Mouse (Mus musculus): Measurements from ENCODE around the gene Myh7.
"Not testable (repeated sequence)": the region's sequence is repeated elsewhere in the genome, so short reads cannot be mapped to it uniquely, and the experiment has no call there.

Myh7 gene

DNA sequence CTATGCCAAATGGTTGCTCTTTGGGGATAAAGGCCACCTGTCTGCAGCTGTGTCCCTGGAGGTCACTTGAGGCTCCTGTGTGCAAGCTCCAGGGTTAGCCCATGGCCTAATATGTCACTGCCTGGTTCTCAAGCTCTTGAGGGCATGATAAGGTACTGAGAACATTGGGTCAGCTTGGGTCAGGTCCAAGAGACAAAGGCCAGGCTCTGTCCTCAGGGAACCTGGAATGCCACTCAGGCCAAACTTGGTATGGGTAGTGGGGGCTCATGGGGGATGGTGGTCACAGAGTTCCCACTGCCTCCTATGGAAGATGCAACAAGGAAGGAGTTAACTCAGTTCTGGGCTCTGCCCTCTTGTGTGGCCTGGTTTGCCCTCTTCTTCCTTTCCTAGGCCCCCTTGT lies 26.1 kb downstream of the Myh7 start:
- no peak for DNase-seq (ENCODE audit: low spot score in 2 of 2)

DNA sequence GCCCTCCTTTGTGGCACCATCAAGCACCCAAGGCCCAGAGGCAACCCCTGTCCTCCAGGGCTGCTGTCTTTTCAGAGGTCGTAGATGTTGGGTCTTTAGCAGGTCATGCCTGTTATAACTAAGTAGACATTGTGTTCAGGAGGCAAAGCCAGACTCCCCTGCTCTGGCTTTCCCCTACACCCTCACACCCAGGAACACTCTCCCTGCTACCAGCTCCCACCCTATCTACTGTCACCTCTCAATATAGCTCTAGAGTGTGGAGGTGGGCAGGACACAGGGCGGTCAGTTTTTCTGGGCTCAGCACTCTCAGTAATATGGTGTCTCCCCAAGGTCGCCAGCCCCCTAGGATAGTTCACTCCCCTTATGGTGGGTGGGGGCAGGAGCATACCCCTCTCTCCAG lies 26.6 kb downstream of the Myh7 start:
- no peak for DNase-seq (ENCODE audit: low spot score in 2 of 2)

DNA sequence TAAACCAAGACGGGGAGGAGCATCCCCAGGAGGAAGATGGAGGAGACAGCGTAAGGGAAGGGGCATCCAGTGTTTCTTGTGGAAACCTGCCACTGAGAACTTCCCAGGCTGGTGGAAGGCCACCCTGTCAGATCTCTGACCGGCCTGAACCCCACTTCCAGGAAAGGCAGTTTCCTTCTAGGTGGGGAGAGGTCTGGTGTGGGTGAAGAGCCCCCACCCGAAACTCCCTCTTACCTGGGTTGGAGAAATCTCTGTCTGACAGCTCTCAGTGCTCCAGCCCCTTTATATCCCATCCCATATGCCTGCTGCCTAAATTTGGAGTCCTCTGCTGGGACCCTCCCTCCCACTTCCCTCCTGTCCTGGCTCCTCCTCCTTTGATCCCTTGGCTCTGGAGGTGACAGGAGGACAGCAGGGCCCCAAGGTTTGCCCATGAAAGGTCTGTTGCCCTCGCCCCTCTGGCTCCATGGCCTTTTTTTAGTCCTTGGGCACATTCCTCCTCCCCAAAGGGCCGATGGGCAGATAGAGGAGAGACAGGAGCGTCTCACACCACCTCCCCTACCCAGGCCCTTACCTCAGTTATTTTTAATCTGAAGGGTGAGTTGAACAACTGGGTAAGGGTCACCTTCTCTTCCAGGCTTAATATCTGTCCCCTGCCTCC lies 28.0 kb downstream of the Myh7 start, which contains the start of gene Myh6:
TSS of gene Myh6 (minus strand) at position 608 of the 658 bp plus-strand sequence.
- no peak for DNase-seq (ENCODE audit: low spot score in 2 of 2)

DNA sequence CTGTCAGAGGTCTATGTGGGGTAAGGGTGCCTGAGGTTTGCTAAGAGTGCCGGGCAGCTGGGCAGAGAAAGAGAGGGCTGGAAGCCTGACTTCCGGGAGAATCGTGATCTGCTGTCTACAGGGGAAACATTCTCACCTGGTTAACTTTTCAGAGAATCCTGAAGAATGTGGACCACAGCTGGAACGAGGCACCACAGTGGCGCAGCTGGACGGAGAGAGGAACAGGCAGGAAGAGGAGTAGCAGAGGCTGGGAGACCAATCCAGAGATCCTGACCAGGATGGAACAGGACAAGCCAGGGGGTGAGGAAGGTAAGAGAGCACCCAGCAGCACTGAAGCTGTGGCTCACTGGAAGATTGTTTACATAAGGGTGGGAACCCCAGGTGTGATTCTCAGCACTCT lies 28.8 kb downstream of the Myh7 start:
- no peak for DNase-seq (ENCODE audit: low spot score in 2 of 2)

DNA sequence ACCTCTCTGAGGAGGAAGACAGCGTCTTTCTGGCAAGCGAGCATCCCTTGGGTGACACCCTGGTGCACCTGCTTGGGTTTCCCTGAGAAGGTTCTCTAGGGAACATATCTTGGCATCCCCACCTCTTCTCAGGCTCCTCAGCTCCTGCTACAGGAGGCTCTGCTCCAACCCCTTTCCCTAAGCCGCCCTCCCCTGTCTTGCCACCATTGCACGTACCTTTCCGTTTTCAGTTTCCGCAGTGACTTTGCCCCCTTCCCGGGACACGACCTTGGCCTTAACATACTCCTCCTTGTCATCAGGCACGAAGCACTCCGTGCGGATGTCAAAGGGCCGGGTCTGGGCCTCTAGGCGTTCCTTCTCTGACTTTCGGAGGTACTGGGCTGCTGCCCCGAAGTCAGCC lies 29.4 kb downstream of the Myh7 start:
- no peak for DNase-seq (ENCODE audit: low spot score in 2 of 2)

DNA sequence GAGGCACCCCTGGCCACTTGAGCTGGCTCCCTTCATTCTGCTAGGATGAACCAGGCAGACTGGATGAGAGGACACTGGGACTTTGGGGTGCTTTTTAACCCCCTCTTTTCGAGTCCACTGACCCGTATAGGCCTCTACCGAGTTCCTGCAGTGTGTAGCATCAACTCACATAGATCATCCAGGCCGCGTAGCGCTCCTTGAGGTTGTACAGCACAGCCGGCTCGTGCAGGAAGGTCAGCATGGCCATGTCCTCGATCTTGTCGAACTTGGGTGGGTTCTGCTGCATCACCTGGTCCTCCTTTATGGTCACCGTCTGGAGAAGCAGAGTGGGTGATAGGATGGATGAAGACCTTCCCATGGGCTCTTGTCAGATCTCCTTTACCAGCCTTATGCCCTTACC lies 30.7 kb downstream of the Myh7 start:
- no peak for DNase-seq (ENCODE audit: low spot score in 2 of 2)

DNA sequence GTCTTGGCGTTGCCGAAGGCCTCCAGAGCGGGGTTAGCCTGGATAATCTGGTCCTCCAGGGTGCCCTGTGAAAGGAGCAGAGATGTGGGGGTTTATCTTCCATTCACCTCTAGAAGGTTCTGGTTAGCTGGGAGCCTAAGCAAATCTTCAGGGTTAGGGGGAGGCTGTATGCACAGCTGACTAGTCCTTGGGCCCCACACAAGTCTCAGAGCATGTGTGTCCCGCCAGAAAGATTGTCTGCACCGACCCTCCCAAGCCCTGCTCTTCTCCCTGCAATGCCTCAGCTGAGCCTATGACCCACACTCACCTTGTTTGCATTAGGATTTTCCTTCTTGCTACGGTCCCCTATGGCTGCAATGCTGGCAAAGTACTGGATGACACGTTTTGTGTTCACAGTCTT lies 31.7 kb downstream of the Myh7 start:
- DNase-seq (ENCODE audit: low spot score in 2 of 2): no peak

DNA sequence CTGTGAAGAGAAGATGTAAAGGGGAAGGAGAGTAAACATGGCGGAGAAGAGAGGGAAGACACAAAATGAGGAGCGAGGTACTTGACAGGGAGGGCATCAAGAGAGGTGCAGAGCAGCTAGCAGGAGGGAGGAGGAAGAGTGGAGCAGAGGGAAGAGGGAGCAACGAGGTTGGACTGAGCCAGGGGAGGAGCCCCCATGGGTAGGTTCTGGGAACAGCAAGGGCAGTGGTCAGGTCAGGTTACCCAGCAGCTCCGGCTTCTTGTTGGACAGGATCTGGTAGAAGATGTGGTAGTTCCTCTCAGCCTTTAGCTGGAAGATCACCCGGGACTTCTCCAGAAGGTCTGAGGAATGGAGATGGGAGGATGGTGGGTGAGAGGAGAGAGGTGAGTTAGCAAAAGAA lies 32.9 kb downstream of the Myh7 start:
- DNase-seq (ENCODE audit: low spot score in 2 of 2): no peak

DNA sequence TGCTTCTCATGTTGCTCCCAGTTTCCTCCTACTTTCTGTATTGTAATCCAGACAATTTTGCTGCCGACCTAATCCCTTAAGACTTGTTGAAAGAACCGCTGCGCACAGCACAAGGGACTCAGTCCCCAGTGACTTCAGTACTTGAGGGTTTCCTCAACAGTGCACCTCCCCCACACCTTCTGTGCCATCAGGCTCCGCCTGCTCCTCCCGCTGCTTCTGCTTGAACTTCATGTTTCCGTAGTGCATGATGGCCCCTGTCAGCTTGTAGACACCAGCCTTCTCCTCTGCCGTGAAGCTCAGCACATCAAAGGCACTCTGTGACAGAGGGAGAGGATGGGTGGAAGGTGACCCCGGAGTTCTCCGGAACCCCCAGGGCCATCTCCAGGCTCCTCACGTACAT lies 33.7 kb downstream of the Myh7 start:
- no peak for DNase-seq (ENCODE audit: low spot score in 2 of 2)

DNA sequence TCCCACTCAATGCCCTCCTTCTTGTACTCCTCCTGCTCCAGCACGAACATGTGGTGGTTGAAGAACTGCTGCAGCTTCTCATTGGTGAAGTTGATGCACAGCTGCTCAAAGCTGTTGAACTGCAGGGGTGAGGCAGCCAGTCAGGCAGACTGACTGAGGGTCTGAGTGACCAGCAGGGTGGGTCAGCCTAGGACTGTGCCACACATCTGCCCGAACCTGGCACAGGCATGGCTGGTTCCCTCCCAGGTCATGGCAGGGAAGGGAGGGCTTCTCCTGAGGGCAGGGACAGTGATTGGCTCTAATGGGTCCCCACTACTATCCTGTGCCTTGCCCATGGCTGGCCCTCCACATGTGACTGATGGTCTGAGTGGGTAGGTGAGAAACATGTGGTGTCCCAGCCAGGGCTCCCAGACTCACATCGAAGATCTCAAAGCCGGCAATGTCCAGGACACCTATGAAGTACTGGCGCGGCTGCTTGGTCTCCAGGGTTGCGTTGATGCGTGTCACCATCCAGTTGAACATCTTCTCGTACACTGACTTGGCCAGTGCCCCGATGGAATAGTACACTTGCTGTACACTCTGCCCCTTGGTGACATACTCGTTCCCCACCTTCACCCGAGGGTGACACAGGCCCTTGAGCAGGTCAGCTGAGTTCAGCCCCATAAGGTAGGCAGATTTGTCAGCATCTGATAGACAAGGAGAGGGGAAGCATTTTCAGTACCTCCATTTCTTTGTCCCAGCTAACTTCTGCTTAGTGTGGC lies 34.4 kb downstream of the Myh7 start:
- not testable (repeated sequence) for DNase-seq (ENCODE audit: low spot score in 2 of 2)

DNA sequence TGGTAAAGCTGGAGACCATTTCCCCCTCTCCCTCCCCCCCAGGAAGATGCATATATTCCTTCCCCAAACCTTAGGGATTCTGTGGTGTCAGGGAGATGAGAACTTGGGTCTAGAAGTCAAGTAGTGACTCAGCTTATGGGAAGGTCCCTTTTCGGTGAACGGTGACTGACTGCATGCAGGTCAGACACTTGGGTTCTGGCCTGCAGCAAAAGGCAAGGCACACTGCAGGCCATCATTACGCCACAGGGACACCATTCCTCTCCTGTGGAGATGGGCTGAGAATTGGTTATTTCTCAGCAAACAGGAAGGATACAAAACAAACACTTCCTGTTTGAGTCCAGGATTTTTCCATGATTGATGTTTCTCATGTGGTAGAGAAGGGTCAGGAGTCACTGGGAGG lies 35.2 kb downstream of the Myh7 start:
- DNase-seq (ENCODE audit: low spot score in 2 of 2): no peak

DNA sequence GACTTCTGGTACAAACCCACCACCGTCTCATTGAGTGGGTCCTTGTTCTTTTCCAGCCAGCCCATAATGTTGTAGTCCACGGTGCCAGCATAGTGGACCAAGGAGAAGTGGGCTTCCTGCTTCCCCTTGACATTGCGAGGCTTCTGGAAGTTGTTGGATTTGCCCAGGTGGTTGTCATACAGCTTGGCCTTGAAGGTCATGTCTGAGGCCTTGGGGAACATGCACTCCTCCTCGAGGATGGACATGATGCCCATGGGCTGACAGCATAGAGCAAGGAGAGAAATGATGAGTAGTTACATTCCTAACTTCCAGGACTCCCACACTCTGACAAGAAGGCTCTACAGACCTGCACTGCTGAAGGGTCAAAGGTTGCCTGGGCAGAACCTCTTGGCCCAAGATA lies 35.9 kb downstream of the Myh7 start:
- no peak for DNase-seq (ENCODE audit: low spot score in 2 of 2)

DNA sequence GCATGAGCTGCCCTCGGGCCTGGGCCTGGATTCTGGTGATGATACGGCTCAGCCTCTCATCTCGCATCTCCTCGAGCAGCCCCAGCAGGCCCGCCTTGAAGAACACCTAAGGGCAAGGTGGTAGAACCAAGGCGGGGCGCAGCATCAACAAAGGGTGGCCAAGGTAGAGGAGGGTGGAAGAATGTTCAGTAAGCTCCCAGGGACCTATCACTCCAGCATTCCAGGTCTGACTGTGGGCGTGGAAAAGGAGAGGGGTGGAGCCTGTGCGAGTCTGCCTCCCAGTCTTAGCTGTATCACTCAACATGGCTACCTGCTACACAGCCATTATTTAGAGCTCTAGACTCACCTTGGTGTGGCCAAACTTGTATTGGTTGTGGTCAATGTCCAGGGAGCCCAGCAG lies 37.9 kb downstream of the Myh7 start:
- DNase-seq (ENCODE audit: low spot score in 2 of 2): no peak

DNA sequence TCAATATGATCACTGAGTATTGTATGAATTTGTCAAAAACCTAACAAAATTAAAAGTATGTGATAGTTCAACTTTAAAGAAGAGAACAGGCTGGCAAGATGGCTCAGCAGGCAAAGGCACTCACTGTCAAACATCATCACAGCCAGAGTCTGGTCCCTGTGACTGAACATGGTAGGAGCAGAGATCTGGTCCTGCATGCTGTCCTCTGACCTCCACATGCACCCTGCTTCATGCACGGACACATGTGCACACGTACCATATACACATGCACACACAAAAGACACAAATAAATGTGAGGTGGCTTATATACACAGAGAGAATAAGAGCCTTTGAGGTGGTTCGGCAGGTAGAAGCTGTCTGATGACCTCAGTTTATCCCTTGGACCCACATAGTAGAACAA lies 38.9 kb downstream of the Myh7 start:
- DNase-seq (ENCODE audit: low spot score in 2 of 2): no peak

DNA sequence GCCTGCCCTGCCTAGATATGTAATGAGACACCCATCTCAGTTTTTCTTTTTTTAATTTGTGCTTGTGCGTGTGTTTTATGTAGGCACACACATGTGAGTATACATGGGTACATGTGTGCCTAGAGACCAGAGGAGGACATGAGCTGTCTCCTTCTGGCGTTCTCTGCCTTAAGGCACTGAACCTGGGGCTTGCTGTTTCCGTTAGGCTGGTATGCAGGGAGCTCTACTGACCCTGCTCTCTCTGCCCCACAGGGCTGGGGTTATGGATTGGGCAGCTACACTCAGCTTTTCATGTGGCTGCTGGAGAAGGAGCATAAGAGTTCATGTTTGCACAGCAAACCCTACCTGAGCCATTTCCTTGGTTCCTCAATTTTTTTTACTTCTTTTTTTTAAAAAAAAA lies 40.0 kb downstream of the Myh7 start:
- DNase-seq (ENCODE audit: low spot score in 2 of 2): no peak

DNA sequence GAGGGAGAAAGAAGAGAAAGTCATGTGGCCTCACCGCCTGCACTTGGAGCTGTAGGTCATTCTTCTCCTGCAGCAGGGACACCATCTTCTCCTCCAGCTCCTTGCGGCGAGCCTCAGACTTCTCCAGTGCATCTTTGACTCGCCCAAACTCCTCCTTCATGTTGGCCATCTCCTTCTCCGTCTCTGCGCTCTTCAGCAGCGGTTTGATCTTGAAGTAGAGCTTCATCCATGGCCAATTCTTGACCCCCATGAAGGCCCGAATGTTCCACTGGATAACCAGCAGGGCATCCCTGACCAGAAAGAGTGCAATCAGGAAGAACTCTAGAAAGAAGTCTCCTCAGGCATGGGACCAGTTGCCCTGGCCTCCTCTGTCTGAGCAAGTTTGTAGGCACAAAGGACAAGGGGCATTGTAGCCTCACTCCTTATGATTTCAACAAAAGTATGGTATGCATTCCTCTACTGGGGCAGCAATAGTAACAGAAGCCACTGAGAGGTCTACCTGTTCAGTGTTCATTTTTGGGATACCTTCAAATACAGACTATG lies 40.7 kb downstream of the Myh7 start:
- DNase-seq (ENCODE audit: low spot score in 2 of 2): no peak

DNA sequence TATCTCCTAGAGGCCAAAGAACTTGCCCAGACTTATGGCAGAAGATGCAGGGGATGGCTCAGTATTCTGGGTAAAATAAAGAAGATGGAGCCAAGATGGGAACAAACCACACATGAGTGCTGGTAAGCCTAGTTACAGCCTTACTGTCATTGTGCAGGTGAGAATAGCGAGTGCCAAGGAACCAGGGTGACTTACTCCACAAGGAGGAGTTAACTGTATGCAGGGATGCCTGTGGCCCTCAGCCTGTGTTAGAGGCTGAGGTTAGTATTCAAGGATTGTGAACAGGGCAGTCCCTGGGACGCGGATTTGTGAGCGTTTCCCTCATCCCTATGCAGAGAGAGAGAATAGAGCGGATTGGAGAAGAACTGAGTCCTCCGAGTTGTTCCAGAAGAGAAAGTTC lies 42.8 kb downstream of the Myh7 start:
- no peak for DNase-seq (ENCODE audit: low spot score in 2 of 2)

DNA sequence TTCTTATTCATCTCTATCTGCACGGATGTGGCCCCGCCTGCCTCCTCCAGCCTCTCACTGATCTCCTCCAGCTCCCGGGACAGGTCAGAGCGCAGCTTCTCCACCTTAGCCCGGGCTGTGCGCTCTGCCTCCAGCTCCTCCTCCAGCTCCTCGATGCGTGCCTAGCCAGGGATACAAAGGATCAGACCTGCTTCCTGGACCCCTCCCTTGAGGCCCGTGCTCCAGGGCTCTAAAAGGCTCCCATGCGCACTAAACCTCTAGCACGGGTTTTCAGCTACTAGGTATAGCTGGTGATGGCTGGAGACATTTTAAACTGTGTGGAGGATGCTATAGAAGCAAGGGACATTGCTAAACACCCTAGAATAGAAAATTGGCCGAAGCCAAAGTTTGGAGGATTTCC lies 43.9 kb downstream of the Myh7 start:
- no peak for DNase-seq (ENCODE audit: low spot score in 2 of 2)

DNA sequence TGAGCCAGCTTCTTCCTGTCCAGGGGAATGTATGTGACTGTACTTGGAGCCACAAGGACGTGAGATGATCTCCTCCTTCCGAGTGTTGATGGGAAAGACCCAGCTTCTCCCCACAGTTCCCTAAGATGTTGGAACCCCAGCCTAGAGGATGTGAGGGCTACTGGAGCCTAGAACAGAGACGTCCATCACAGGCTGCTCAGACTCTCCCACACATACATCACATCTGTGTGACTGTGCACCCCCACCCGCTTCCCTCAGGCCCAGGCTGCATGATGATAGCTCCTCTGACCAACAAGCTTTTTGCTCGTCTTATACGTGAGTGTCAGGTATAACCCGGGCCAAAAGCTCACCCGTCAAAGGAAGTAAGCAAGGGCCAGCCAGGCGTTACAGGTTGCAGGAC lies 45.6 kb downstream of the Myh7 start:
- no peak for DNase-seq (ENCODE audit: low spot score in 2 of 2)

DNA sequence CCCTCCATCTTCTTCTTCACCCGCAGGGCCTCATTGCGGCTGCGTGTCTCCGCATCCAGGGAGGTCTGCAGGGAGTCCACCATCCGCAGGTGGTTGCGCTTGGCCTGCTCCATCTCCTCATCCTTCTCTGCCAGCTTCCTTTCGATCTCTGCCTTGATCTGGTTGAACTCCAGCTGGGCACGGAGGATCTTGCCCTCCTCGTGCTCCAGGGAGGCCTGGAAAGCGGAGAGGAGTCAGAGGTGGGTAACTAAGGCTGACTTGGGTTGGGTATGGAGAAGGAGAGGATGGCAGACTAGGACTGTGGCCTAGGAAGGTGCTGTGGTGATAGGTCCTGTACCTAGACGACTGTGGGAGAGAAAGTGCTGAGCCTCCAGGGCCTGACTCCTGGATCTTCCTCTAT lies 47.4 kb downstream of the Myh7 start:
- DNase-seq (ENCODE audit: low spot score in 2 of 2): not testable (repeated sequence)

DNA sequence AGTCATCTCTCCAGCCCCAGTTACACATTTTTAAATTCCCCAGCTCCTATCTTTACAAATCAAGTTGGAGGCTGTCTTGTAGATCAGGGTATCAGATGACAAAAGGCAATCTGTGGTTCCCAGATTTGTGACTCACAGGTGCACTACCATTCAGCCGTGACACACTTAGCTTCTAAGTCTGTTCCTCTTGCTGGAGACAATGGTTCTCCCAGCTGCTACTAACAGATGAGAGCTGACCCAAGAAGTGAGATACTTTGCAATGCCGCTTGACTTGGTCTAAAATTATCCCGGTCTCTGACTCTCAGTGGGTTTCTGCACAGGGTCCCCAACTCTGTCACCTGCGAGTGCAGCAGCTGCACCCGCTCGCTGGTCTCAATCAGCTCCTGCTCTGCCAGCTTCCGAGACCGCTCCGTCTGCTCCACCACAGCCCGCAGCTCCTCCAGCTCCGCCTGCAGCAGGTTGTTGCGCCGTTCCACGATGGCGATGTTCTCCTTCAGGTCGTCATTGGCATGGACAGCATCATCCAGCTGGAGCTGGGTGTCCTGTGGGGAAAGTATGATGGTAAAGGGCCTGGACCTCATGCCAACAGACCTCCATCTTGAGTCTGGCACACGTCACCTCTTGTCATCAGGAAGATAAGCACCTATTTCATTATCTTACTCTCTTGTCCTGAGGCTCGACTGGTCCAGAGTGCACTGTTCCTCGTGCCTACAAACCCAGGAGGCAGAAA lies 48.3 kb downstream of the Myh7 start:
- DNase-seq (ENCODE audit: low spot score in 2 of 2): no peak

DNA sequence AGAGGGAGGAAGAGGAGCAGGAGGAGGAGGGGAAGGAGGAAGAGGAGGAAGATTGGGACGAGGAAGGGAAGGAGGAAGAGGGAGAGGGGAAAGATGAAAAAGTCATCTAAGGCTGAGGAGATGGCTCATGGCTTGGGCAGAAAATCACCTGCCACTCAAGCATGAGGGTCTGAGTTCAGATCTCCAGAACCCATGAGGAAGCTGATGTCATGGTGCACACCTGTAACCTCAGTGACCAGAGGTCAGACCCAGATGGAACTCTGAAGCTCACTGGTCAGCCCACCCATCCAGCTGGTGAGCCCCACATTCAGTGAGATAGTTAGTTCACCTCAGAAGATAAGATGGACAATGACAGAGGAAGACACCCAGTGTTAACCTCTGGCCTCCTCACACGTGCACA lies 49.5 kb downstream of the Myh7 start:
- DNase-seq (ENCODE audit: low spot score in 2 of 2): no peak

DNA sequence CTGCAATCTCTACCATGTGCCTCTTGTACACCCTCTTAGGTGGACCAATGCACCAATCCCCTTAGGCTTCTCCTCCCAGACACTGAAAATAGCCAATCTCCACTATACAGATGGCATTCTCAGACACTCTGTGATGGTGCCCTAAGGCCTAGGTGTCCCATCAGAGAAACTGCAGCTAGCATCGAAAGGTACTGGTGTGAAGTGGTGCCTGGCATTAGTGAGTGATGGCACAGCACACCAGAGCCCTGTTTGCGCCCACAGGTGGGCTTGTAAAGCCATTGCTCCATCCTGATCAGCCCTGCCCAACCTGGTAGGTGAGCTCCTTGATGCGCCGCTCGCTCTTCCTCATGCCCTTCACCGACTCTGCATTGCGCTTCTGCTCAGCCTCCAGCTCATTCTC lies 50.5 kb downstream of the Myh7 start:
- no peak for DNase-seq (ENCODE audit: low spot score in 2 of 2)

Data from spleen, postnatal 14 days (tissue).